Mouse (Mus musculus) embryonic facial prominence, embryonic 14.5 days (tissue): ENCODE measurements around the gene Fyn. TPM values are rescaled to one million over a fixed set of nuclear protein-coding genes. Genes with fewer than 3 reads are reported as not detected.

ENCODE experiments used
- ATAC-seq: fragments of 200-750 bp; cut with Nextera tagmentation; 2 replicates; pipeline ENCODE4 v1.8.0; 2017; ENCODE audit warnings: low read depth, moderate number of reproducible peaks, moderate TSS enrichment
- DNase-seq: peaks from one replicate; pipeline ENCODE4 v3.0.0-alpha.2; 2015; ENCODE audit warnings: low spot score
- H3K27ac ChIP-seq: fragments of 300-500 bp; sonication (generic); replicated peaks from 2 replicates; pipeline ENCODE4 v1.5.1; 2014; ENCODE audit warnings: low read depth, mild to moderate bottlenecking, low read length, moderate library complexity
- H3K27me3 ChIP-seq: fragments of 300-500 bp; sonication (generic); replicated peaks from 2 replicates; pipeline ENCODE4 v1.6.1; 2014; ENCODE audit warnings: low read length; ENCODE audit not compliant: control insufficient read depth, insufficient read depth
- H3K36me3 ChIP-seq: fragments of 300-500 bp; sonication (generic); 2 replicates; pipeline ENCODE4 v1.6.1; 2014; ENCODE audit warnings: low read length, mixed read lengths; ENCODE audit not compliant: control insufficient read depth, insufficient read depth
- H3K4me1 ChIP-seq: fragments of 300-500 bp; sonication (generic); 2 replicates; pipeline ENCODE4 v1.6.1; 2014; ENCODE audit warnings: antibody characterized with exemption, low read length; ENCODE audit not compliant: control insufficient read depth, insufficient read depth
- H3K4me2 ChIP-seq: fragments of 300-500 bp; sonication (generic); 2 replicates; pipeline ENCODE4 v1.6.1; 2014; ENCODE audit warnings: low read depth, mild to moderate bottlenecking, low read length, moderate library complexity, mixed read lengths
- H3K4me3 ChIP-seq: fragments of 300-500 bp; sonication (generic); 2 replicates; pipeline ENCODE4 v1.5.1; 2014; ENCODE audit warnings: low read depth, mild to moderate bottlenecking, low read length
- H3K9ac ChIP-seq: fragments of 300-500 bp; sonication (generic); 2 replicates; pipeline ENCODE4 v1.6.1; 2014; ENCODE audit warnings: low read depth, mild to moderate bottlenecking, low read length, moderate library complexity, mixed read lengths
- H3K9me3 ChIP-seq: fragments of 300-500 bp; sonication (generic); 2 replicates; pipeline ENCODE4 v1.6.1; 2016; ENCODE audit warnings: low read length; ENCODE audit not compliant: control insufficient read depth
- WGBS: fragments of 180-500 bp; shearing (Covaris S2); extraction: QIAGEN DNeasy Blood & Tissue Kit; methylation state at CpG from one replicate; pipeline ENCODE4 v1.1.7; 2014; 5-methylcytosine and 5-hydroxymethylcytosine counted together
- polyA plus RNA-seq: library from polyadenylated mRNA; unstranded; fragments of >200 nt; fragmentation: Nextera tagmentation; extraction: Ambion mirVana; gene quantifications from 2 replicates; pipeline ENCODE4 v1.2.1, GENCODE M21; 2014

The Fyn gene
- polyA plus RNA-seq: 51.9 and 60.8 TPM in 2 replicates

DNA sequence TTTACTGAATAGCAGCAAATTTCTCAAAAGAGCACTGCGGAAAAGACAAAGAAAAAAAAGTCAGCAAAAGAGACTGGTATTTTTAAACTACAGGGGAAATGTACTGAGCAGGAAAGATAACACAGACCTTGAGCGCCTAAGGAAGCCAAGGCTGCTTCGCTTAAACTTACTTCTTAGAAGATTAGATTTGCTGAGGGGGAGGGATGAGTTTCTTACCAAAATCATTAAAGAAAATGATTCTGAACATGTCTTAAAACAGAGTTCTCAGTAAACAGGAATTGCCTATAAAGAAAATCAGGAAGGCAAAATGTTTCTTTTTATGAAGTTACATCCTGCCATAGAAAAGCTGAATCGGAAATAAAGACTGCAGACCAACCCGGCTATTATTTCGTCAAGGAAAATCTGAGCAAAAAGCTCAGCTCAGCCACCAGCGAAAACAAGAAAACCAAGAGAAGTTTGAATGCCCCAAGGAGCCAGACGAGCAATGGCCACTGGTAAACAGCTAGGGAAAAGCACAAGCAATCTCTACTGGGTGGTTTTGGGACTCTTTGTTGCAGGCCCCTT is at the start of gene Fyn:
Gene Fyn (plus strand): TSS at position 284 of the 564 bp plus-strand sequence.
- no peak for ATAC-seq
- peak within 1 kb of the TSS; percentile 93 for H3K9ac ChIP-seq
- 35% methylated on average over 8 of the region's 8 CpGs for WGBS
- H3K36me3 ChIP-seq: no peaks in the 10 kb centered on the region
- H3K4me1 ChIP-seq: peaks cover 19% of the 10 kb centered on the region
- H3K9me3 ChIP-seq: no peaks in the 10 kb centered on the region
- H3K4me2 ChIP-seq: peak within 1 kb of the TSS; percentile 77
- peaks cover 4% of the 10 kb centered on the region for H3K27me3 ChIP-seq
- peak within 1 kb of the TSS; percentile 89 for H3K4me3 ChIP-seq
- H3K27ac ChIP-seq: peak within 1 kb of the TSS; percentile 93
- no peak for DNase-seq

DNA sequence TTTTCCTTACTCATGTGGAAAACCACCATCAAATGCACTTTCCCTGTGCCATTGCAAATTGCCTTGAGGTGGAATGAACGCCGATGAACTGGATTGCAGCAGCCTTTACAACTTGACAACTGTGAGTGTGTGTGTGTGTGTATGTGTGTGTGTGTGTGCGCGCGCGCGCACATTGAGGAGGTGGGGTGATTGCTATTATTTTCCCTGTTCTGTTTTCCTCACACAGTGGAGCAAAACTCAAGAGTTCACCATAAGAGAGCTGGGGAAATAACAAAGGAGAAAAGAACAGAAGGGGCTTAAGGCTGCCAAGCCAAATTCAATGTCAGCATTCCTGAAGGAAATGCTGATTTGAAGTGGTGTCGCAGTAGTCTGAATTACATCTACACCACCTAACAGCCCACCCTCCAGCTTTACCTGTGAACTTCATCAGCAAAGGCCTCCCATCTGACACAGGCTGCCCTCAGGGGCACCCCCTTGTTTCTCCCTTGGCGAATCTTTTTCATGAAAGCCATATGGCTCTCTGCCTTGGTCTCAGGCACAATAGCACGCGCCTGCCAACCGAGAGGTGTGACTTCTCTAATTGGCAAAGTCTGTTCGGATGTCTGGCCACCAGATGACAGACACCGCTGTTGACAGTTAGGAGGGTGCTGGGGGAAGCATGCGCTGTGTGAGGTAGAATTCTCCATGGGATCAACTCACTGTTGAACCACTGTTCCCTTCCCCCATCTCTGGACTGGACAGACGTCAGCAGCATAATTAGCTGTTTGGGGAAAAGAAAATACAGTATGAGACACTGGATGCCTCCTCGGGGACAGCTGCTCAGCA is 47.6 kb upstream of the Fyn start:
- peak; percentile 83 for DNase-seq
- H3K27me3 ChIP-seq: no peaks in the 10 kb centered on the region
- no peaks in the 10 kb centered on the region for H3K36me3 ChIP-seq
- 49% methylated on average over 17 of the region's 17 CpGs for WGBS
- H3K9me3 ChIP-seq: no peaks in the 10 kb centered on the region
- peaks cover 9% of the 10 kb centered on the region; the same call in 1 of the 2 replicates for H3K4me1 ChIP-seq
- no peak overlapping the region for H3K9ac ChIP-seq
- H3K27ac ChIP-seq: no peak overlapping the region; the same call in 1 of the 2 replicates
- no peak overlapping the region for H3K4me3 ChIP-seq
- peak overlapping the region; percentile 13 for H3K4me2 ChIP-seq
- ATAC-seq: peak; percentile 84

DNA sequence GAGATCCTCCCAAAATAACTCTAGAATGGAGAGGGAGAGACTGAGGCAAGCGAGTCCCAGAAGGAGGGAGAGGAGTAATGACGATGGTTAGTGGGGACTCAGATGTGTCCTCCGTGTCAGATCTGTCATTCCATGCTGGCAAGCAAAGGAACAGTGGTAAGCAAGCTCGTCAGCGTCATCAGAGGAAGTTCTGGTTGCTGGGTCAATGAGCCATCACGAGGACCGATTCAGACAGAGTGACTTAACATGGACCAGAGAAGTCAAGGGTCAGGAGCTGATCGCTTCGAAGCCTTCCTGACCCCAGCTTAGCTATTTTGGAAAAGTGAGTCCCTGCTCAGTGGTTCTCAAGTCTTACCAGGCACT is 47.1 kb upstream of the Fyn start:
- 54% methylated on average over 9 of the region's 9 CpGs for WGBS
- ATAC-seq: no peak; the same call in 1 of the 2 replicates
- Histone ChIP-seq H3K4me1 (peaks cover 9% of the 10 kb centered on the region; the same call in 1 of the 2 replicates), H3K36me3 (no peaks in the 10 kb centered on the region), H3K9me3 (no peaks in the 10 kb centered on the region), H3K9ac (no peak overlapping the region), H3K4me3 (no peak overlapping the region), H3K27ac (no peak overlapping the region; the same call in 1 of the 2 replicates), H3K4me2 (peak overlapping the region; percentile 13; the same call in 1 of the 2 replicates), H3K27me3 (no peaks in the 10 kb centered on the region)
- no peak for DNase-seq

DNA sequence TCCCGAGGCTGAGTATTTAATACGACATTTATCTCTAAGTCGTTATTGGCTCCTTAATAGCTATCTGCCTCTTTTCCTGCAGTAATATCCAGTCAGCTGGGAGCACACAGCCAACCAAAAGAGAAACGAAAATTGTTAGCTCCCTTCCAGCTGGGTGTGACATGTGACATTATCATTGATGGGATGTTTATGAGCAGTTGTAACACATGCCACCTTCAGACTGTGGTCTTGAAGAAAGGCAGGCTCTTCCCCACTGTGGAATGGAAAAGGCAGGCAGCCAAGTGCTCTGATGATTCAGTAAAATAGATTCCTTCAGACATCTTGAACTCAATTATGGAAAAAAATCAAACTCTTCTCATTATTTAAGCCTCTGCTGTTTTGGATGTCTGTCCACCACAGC is 46.5 kb upstream of the Fyn start:
- Histone ChIP-seq H3K9ac (no peak overlapping the region), H3K4me2 (no peak overlapping the region), H3K27me3 (no peaks in the 10 kb centered on the region), H3K27ac (no peak overlapping the region), H3K9me3 (no peaks in the 10 kb centered on the region), H3K4me1 (peaks cover 9% of the 10 kb centered on the region; the same call in 1 of the 2 replicates), H3K4me3 (no peak overlapping the region), H3K36me3 (no peaks in the 10 kb centered on the region)
- ATAC-seq (no peak), DNase-seq (peak; percentile 77)
- WGBS: 63% methylated on average over 4 of the region's 4 CpGs

DNA sequence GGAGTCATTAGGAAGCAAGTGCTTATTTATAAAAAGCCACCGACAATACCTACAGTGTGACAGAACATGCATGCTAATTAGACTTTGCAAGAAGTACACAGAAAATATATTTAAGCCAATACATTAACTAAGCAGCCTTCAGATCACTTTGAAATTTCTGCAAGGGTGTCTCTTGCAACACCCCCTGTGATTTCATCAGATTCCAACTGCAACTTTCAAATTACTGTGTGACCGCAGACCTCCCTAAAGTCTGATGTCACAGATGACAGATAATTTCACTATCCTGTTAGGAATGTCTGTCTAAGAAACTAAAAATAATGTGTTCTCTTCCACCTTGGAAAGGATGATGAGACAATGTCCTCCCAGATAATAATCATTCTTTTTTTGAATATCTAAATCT is 44.4 kb upstream of the Fyn start:
- 79% methylated on average over 2 of the region's 2 CpGs for WGBS
- ATAC-seq (no peak), DNase-seq (no peak)
- Histone ChIP-seq H3K4me2 (no peak overlapping the region), H3K36me3 (no peaks in the 10 kb centered on the region), H3K27me3 (no peaks in the 10 kb centered on the region), H3K27ac (no peak overlapping the region), H3K9me3 (no peaks in the 10 kb centered on the region), H3K4me3 (no peak overlapping the region), H3K9ac (no peak overlapping the region), H3K4me1 (peaks cover 9% of the 10 kb centered on the region; the same call in 1 of the 2 replicates)

DNA sequence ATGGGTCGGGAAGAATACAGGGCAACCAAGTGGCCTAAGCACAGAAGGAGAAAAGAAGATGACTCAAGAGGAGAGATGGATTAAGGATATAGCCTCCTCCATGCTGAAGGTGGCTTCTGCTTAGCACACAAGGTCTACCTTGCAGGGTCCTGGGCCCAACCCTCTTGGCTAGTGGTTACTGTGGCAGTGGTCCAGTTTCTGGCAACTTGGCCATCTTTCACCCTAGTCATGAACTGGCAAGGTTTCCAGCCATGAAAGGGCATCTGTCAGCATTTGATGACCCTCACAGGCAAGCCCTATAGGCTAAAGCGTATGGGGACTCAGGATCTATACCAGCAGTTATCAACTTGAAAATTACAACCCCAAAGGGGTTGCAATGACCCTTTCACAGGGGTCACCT is 40.0 kb upstream of the Fyn start:
- Histone ChIP-seq H3K4me2 (no peak overlapping the region), H3K4me3 (no peak overlapping the region), H3K36me3 (no peaks in the 10 kb centered on the region), H3K4me1 (no peaks in the 10 kb centered on the region), H3K9ac (no peak overlapping the region), H3K27ac (no peak overlapping the region), H3K9me3 (peaks cover 12% of the 10 kb centered on the region), H3K27me3 (no peaks in the 10 kb centered on the region)
- ATAC-seq (no peak), DNase-seq (no peak)
- 89% methylated on average over 2 of the region's 2 CpGs for WGBS

DNA sequence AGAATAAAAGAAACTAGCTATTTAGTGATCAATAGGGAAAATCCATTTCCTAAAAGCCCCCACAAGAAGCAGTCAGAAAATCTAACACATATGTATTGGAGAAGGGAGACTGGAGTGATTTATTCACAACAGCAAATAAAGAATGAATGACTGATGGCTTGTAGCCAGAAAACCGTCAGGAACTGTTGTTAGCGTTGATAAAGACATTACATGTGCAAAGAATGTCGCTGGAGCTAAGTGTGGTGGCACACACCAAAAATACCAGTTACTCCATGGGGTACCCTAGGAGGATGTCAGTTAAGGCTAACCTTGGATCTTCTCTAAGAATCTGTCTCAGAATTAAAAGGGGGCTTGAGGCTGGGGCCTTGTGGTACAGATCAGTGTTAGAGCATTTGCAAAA is 34.3 kb upstream of the Fyn start:
- ATAC-seq: no peak
- no peak for DNase-seq

DNA sequence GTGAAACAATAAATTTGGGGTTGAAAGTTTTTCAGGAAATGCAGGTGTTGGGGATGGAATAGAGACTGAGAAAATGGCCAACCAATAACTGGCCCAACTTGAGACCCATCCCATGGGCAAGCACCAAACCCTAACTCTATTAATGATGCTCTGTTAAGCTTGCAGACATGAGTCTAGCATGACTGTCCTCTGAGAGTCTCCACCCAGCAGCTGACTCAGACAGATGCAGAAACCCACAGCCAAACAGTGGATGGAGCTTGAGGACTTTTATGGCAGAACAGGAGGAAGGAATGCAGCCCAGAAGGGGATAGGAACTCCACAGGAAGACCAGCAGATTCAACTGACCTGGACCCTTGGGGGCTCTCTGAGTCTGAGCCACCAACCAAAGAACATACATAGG is 32.8 kb upstream of the Fyn start:
- DNase-seq (no peak), ATAC-seq (no peak)
- Histone ChIP-seq H3K4me2 (no peak overlapping the region), H3K4me1 (no peaks in the 10 kb centered on the region), H3K4me3 (no peak overlapping the region), H3K27ac (no peak overlapping the region), H3K36me3 (no peaks in the 10 kb centered on the region), H3K9ac (no peak overlapping the region), H3K9me3 (peaks cover 12% of the 10 kb centered on the region), H3K27me3 (no peaks in the 10 kb centered on the region)

More for the DNA sequence above, 34.3 kb upstream of the Fyn start:
- Histone ChIP-seq H3K9me3 (peaks cover 12% of the 10 kb centered on the region), H3K4me2 (no peak overlapping the region), H3K27me3 (no peaks in the 10 kb centered on the region), H3K4me3 (no peak overlapping the region), H3K36me3 (no peaks in the 10 kb centered on the region), H3K4me1 (no peaks in the 10 kb centered on the region), H3K27ac (no peak overlapping the region), H3K9ac (no peak overlapping the region)
- 52% methylated on average over 3 of the region's 3 CpGs for WGBS
